Mouse (Mus musculus) stomach, postnatal 0 days (tissue): ENCODE results near the gene Uso1.

Experiments
- CTCF ChIP-seq: IDR thresholded peaks from 2 replicates; pipeline ENCODE4 v1.5.1; 2016; ENCODE audit warnings: antibody characterized with exemption, low read depth, mild to moderate bottlenecking, moderate library complexity
- EP300 ChIP-seq: optimal IDR thresholded peaks from 2 replicates; pipeline ENCODE3; 2016; ENCODE audit warnings: antibody characterized with exemption

DNA sequence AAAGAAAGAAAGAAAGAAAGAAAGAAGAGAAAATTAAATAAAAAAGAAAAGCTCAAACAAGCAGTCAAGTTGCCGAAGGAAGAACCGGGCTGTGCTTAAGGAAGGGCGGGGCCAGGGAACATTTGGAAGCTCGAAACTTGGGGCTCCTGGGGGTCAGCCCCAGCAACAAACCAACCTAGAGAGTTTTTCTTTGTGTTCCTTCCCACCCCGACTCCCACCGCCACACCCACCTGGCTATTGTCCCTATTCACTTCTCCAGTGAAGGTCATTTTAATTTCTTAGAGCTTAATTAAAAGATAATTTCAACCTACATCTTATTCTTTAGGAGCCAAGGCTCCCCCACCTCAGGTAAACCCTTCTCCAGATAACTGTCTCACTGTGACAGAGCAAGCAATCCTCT lies 25.6 kb upstream of the Uso1 start:
- no peak for TF ChIP-seq CTCF
- TF ChIP-seq EP300 = no peak
